Mouse (Mus musculus) CH12.LX (cell line): Measurements from ENCODE around the gene Rtn2. TPM values are rescaled to one million over a fixed set of nuclear protein-coding genes. Genes with fewer than 3 reads are reported as not detected.

Experiments used
- DNase-seq: peaks from one replicate; pipeline ENCODE4 v3.0.0-alpha.2; 2013; ENCODE audit errors: extremely low read depth
- H3K27ac ChIP-seq: 2 replicates; pipeline ENCODE4 v1.5.1; 2012; ENCODE audit warnings: low read depth, mild to moderate bottlenecking, control low read depth, moderate library complexity; ENCODE audit not compliant: insufficient read depth
- H3K27me3 ChIP-seq: replicated peaks from 2 replicates; pipeline ENCODE3; 2012; ENCODE audit warnings: inconsistent platforms
- H3K36me3 ChIP-seq, 2 experiments: replicated peaks in 1 of 2; 2 replicates each; pipeline versions ENCODE3 to v1.6.1; 2012; ENCODE audit warnings: inconsistent platforms in 1 of 2, low read length in 1 of 2, mild to moderate bottlenecking in 1 of 2, mixed read lengths in 1 of 2, moderate library complexity in 1 of 2; ENCODE audit not compliant: control insufficient read depth in 1 of 2, insufficient read depth in 1 of 2
- H3K4me1 ChIP-seq, 2 experiments: 2 replicates each; pipeline ENCODE4 v1.6.1; 2012; ENCODE audit warnings: inconsistent platforms in 1 of 2, moderate library complexity in 1 of 2; ENCODE audit not compliant: insufficient read depth in 2 of 2, control insufficient read depth in 1 of 2
- H3K4me2 ChIP-seq: 2 replicates; pipeline ENCODE4 v1.6.1; 2012; ENCODE audit warnings: low read depth, mild to moderate bottlenecking, control low read depth; ENCODE audit not compliant: poor library complexity, insufficient read depth, severe bottlenecking
- H3K4me3 ChIP-seq, 3 experiments: fragments of 150-350 bp in 1 of 3; sonication (generic) in 1 of 3; replicated peaks in 1 of 3; 2 replicates each; pipeline versions ENCODE3 to v1.5.1; 2011 to 2012; ENCODE audit warnings: low read depth in 2 of 3, low read length in 2 of 3, mild to moderate bottlenecking in 2 of 3, moderate library complexity in 2 of 3, control low read depth in 1 of 3, improper control_type of control experiment in 1 of 3, inconsistent platforms in 1 of 3, mixed read lengths in 1 of 3; ENCODE audit not compliant: poor library complexity in 1 of 3
- H3K79me2 ChIP-seq: replicated peaks from 2 replicates; pipeline ENCODE4 v1.6.1; 2012; ENCODE audit warnings: mild to moderate bottlenecking, moderate library complexity; ENCODE audit not compliant: control insufficient read depth, poor library complexity, insufficient read depth, severe bottlenecking; ENCODE audit errors: extremely low read depth
- H3K9ac ChIP-seq: 2 replicates; pipeline ENCODE4 v1.6.1; 2012; ENCODE audit warnings: low read depth, mild to moderate bottlenecking, control low read depth, moderate library complexity; ENCODE audit not compliant: insufficient read depth
- H3K9me3 ChIP-seq: replicated peaks from 2 replicates; pipeline ENCODE3; 2012; ENCODE audit warnings: low read length, inconsistent platforms, mixed read lengths
- BHLHE40 ChIP-seq: IDR thresholded peaks from 2 replicates; pipeline ENCODE4 v1.6.1; 2011; ENCODE audit warnings: mild to moderate bottlenecking, low read depth, low read length, improper control_type of control experiment
- CHD2 ChIP-seq: IDR thresholded peaks from 2 replicates; pipeline ENCODE4 v1.6.1; 2011; ENCODE audit warnings: low read length, improper control_type of control experiment
- CTCF ChIP-seq, 2 experiments: IDR thresholded peaks in 1 of 2; conservative IDR thresholded peaks in 1 of 2; 2 replicates each; pipeline ENCODE4 v1.5.1; 2011 to 2012; ENCODE audit warnings: low read depth in 2 of 2, low read length in 2 of 2, improper control_type of control experiment in 1 of 2, inconsistent platforms in 1 of 2, mild to moderate bottlenecking in 1 of 2, moderate library complexity in 1 of 2
- ELF1 ChIP-seq: IDR thresholded peaks from 2 replicates; pipeline ENCODE4 v1.6.1; 2014; ENCODE audit warnings: low read depth, mild to moderate bottlenecking, inconsistent platforms, low read length, improper control_type of control experiment
- EP300 ChIP-seq: IDR thresholded peaks from 2 replicates; pipeline ENCODE4 v1.6.1; 2011; ENCODE audit warnings: low read length, improper control_type of control experiment
- ETS1 ChIP-seq: conservative IDR thresholded peaks from 2 replicates; pipeline ENCODE4 v1.6.1; 2012; ENCODE audit warnings: low read depth, mild to moderate bottlenecking, inconsistent platforms, low read length, improper control_type of control experiment, moderate library complexity
- GABPA ChIP-seq: IDR thresholded peaks from 2 replicates; pipeline ENCODE4 v1.6.1; 2012; ENCODE audit warnings: low read depth, low read length, improper control_type of control experiment, inconsistent platforms; ENCODE audit not compliant: insufficient replicate concordance
- IRF4 ChIP-seq: IDR thresholded peaks from 2 replicates; pipeline ENCODE4 v1.6.1; 2014; ENCODE audit warnings: low read depth, mild to moderate bottlenecking, inconsistent platforms, low read length, improper control_type of control experiment
- JUN ChIP-seq: IDR thresholded peaks from 2 replicates; pipeline ENCODE4 v1.6.1; 2011; ENCODE audit warnings: low read depth, mild to moderate bottlenecking, low read length, improper control_type of control experiment, moderate library complexity; ENCODE audit not compliant: insufficient read depth
- JUND ChIP-seq: conservative IDR thresholded peaks from 2 replicates; pipeline ENCODE4 v1.6.1; 2011; ENCODE audit warnings: low read depth, low read length, improper control_type of control experiment
- KAT2A ChIP-seq: IDR thresholded peaks from 2 replicates; pipeline ENCODE4 v1.6.1; 2012; ENCODE audit warnings: low read length, improper control_type of control experiment, inconsistent platforms; ENCODE audit not compliant: insufficient replicate concordance
- MAFK ChIP-seq: IDR thresholded peaks from 2 replicates; pipeline ENCODE4 v1.6.1; 2011; ENCODE audit warnings: low read length, improper control_type of control experiment; ENCODE audit not compliant: insufficient replicate concordance
- MAX ChIP-seq: IDR thresholded peaks from 2 replicates; pipeline ENCODE4 v1.6.1; 2011; ENCODE audit warnings: low read length, improper control_type of control experiment
- MAZ ChIP-seq: IDR thresholded peaks from 2 replicates; pipeline ENCODE4 v1.6.1; 2012; ENCODE audit warnings: low read depth, mild to moderate bottlenecking, inconsistent platforms, low read length, improper control_type of control experiment, moderate library complexity
- MEF2A ChIP-seq: IDR thresholded peaks from 2 replicates; pipeline ENCODE4 v1.6.1; 2014; ENCODE audit warnings: low read depth, mild to moderate bottlenecking, inconsistent platforms, low read length, improper control_type of control experiment, borderline replicate concordance
- MXI1 ChIP-seq: IDR thresholded peaks from 2 replicates; pipeline ENCODE4 v1.6.1; 2011; ENCODE audit warnings: mild to moderate bottlenecking, low read depth, low read length, improper control_type of control experiment
- MYC ChIP-seq: IDR thresholded peaks from 2 replicates; pipeline ENCODE4 v1.6.1; 2011; ENCODE audit warnings: low read depth, mild to moderate bottlenecking, improper control_type of control experiment, low read length
- NELFE ChIP-seq: IDR thresholded peaks from 2 replicates; pipeline ENCODE4 v1.6.1; 2011; ENCODE audit warnings: low read depth, low read length, improper control_type of control experiment
- NRF1 ChIP-seq: IDR thresholded peaks from 2 replicates; pipeline ENCODE4 v1.6.1; 2014; ENCODE audit warnings: low read depth, mild to moderate bottlenecking, inconsistent platforms, low read length, improper control_type of control experiment, moderate library complexity
- PAX5 ChIP-seq: IDR thresholded peaks from 2 replicates; pipeline ENCODE4 v1.6.1; 2012; ENCODE audit warnings: low read length, inconsistent platforms, mixed read lengths
- POLR2A ChIP-seq: IDR thresholded peaks from 2 replicates; pipeline ENCODE4 v1.6.1; 2011; ENCODE audit warnings: low read depth, mild to moderate bottlenecking, improper control_type of control experiment, low read length
- POLR2AphosphoS2 ChIP-seq: IDR thresholded peaks from 2 replicates; pipeline ENCODE4 v1.6.1; 2011; ENCODE audit warnings: low read depth, low read length, improper control_type of control experiment
- RAD21 ChIP-seq: IDR thresholded peaks from 2 replicates; pipeline ENCODE4 v1.6.1; 2011; ENCODE audit warnings: low read depth, mild to moderate bottlenecking, low read length, improper control_type of control experiment, moderate library complexity
- RCOR1 ChIP-seq: conservative IDR thresholded peaks from 2 replicates; pipeline ENCODE4 v1.6.1; 2012; ENCODE audit warnings: low read depth, mild to moderate bottlenecking, inconsistent platforms, low read length, improper control_type of control experiment
- SIN3A ChIP-seq: IDR thresholded peaks from 2 replicates; pipeline ENCODE4 v1.6.1; 2012; ENCODE audit warnings: low read length, improper control_type of control experiment, inconsistent platforms
- SMC3 ChIP-seq: IDR thresholded peaks from 2 replicates; pipeline ENCODE4 v1.6.1; 2011; ENCODE audit warnings: low read depth, low read length, improper control_type of control experiment
- TBP ChIP-seq: conservative IDR thresholded peaks from 2 replicates; pipeline ENCODE4 v1.6.1; 2011; ENCODE audit warnings: low read depth, low read length, improper control_type of control experiment
- UBTF ChIP-seq: IDR thresholded peaks from 2 replicates; pipeline ENCODE4 v1.6.1; 2012; ENCODE audit warnings: low read depth, mild to moderate bottlenecking, inconsistent platforms, low read length, improper control_type of control experiment, moderate library complexity
- USF1 ChIP-seq: IDR thresholded peaks from 2 replicates; pipeline ENCODE4 v1.6.1; 2014; ENCODE audit warnings: low read depth, mild to moderate bottlenecking, inconsistent platforms, low read length, improper control_type of control experiment
- ZKSCAN1 ChIP-seq: IDR thresholded peaks from 2 replicates; pipeline ENCODE4 v1.6.1; 2012; ENCODE audit warnings: low read depth, inconsistent platforms, low read length, improper control_type of control experiment, borderline replicate concordance
- ZMIZ1 ChIP-seq: IDR thresholded peaks from 2 replicates; pipeline ENCODE4 v1.6.1; 2012; ENCODE audit warnings: low read depth, mild to moderate bottlenecking, inconsistent platforms, low read length, improper control_type of control experiment
- ZNF384 ChIP-seq: IDR thresholded peaks from 2 replicates; pipeline ENCODE4 v1.6.1; 2012; ENCODE audit warnings: low read depth, low read length, improper control_type of control experiment, inconsistent platforms
- dilution Hi-C: fragments of 300-500 bp; cut with MboI; formaldehyde crosslinking; loops from 2 replicates; pipeline ENCODE4 v1.14.3; 2020; ENCODE audit warnings: low sequenced_read_pairs; ENCODE audit not compliant: extremely low pct_unique_long_range_greater_than_20kb, extremely low pct_ligation_motif_present
- in situ Hi-C: fragments of 300-500 bp; cut with MboI; formaldehyde crosslinking; loops from 3 replicates; pipeline ENCODE4 v1.14.3; 2019; ENCODE audit warnings: low sequenced_read_pairs, low pct_ligation_motif_present, low pct_unique_long_range_greater_than_20kb, mixed read lengths
- polyA plus RNA-seq: library from polyadenylated mRNA; unstranded; fragments of >175 nt; gene quantifications from 2 replicates; pipeline ENCODE4 v1.2.1, GENCODE M21; 2012; ENCODE audit warnings: low read depth; ENCODE audit not compliant: insufficient read length
- total RNA-seq, 2 experiments: library from RNA; depleted of rRNA; stranded (reverse); fragments of 300-350 nt in 1 of 2; fragments of >200 nt in 1 of 2; gene quantifications; 2 replicates each; pipeline ENCODE4 v1.2.3; 2012 to 2014

The Rtn2 gene
- total and polyA plus RNA-seq, 3 experiments, result 0.56 to 0.76 (median 0.72) TPM

GRCm38 (mm10) chr7:19265928-19266822 is 16.2 kb upstream of the Rtn2 start (continued):
- TF ChIP-seq JUN (no peak), ZNF384 (no peak), POLR2AphosphoS2 (no peak), UBTF (no peak), MAFK (no peak), NELFE (0 out of 2 replicates have a peak, but pooled peaks have one; percentile 23), RAD21 (no peak), BHLHE40 (peak; percentile 38), MXI1 (peak; percentile 71), MEF2A (no peak; the same call in 1 of the 2 replicates), USF1 (no peak), MYC (0 out of 2 replicates have a peak, but pooled peaks have one; percentile 25), ZMIZ1 (no peak), CHD2 (peak; percentile 79), TBP (no peak), CTCF (conservative IDR thresholded peaks at IDR 0.05 in 1 of 2, IDR thresholded peaks at IDR 0.05 in 1 of 2; ENCODE audit: low read depth in 2 of 2, low read length in 2 of 2) (no peak)

DNA sequence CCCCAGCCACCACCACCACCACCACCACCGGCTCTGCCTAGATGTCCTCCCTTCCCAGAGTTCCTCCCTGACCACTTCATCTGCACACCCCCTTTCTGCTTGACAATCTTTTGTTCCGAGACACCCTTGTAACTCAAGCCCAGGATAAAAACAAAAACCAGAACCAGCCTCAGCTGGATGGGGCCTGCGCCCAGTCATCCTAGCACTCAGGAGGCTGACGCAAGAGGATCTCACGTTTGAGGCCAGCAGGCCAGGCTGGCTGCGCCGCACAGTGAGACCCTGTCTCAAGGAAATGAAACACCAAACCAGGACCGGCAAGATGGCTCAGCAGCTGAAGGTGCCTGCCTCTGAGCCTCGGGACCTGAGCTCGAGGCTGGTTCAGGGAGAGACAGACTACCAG is 15.4 kb upstream of the Rtn2 start:
- peaks cover 41 to 46% of the 10 kb centered on the region in 2 experiments for H3K36me3 ChIP-seq
- H3K4me1 ChIP-seq, result peaks cover 27 to 40% of the 10 kb centered on the region in 2 experiments
- dilution Hi-C loops, result no loop called here
- H3K27ac ChIP-seq, result peak overlapping the region; percentile 94
- peaks cover 65% of the 10 kb centered on the region for H3K79me2 ChIP-seq
- H3K4me2 ChIP-seq, result peak overlapping the region; percentile 59
- no peaks in the 10 kb centered on the region for H3K27me3 ChIP-seq
- in situ Hi-C loops, result no loop called here
- peak overlapping the region; percentile 91 for H3K9ac ChIP-seq
- H3K4me3 ChIP-seq, result peak overlapping the region; percentile 18 to 94 (median 22)
- no peaks in the 10 kb centered on the region for H3K9me3 ChIP-seq
- peak; percentile 75 for DNase-seq
- TF ChIP-seq MAFK (no peak), IRF4 (peak; percentile 78; the same call in 1 of the 2 replicates), ZKSCAN1 (no peak), TBP (0 out of 2 replicates have a peak, but pooled peaks have one; percentile 41), MAZ (0 out of 2 replicates have a peak, but pooled peaks have one; percentile 49), JUND (no peak), ZMIZ1 (no peak), MEF2A (no peak), MAX (peak; percentile 74; the same call in 1 of the 2 replicates), POLR2A (peak; percentile 43; the same call in 1 of the 2 replicates), KAT2A (no peak), RAD21 (no peak), SIN3A (peak; percentile 81), SMC3 (no peak), MYC (no peak), RCOR1 (no peak), ELF1 (peak; percentile 50), EP300 (peak; percentile 26; the same call in 1 of the 2 replicates), USF1 (no peak), GABPA (no peak), PAX5 (no peak), NELFE (0 out of 2 replicates have a peak, but pooled peaks have one; percentile 41), BHLHE40 (peak; percentile 95), JUN (no peak), NRF1 (0 out of 2 replicates have a peak, but pooled peaks have one; percentile 14), CHD2 (no peak), MXI1 (no peak), ETS1 (peak; percentile 89)
